Mouse (Mus musculus) embryo, embryonic 9.5 days (tissue): Measurements from ENCODE around the gene Cfap221.

Experiments used
- DNase-seq: peaks from one replicate; pipeline ENCODE4 v3.0.0-alpha.2; 2017; ENCODE audit errors: extremely low spot score

Gene Cfap221

GRCm38 (mm10) chr1:119996798-119997581, at the start of gene Cfap221:
Cfap221 (minus strand) TSS chr1:119997234.
- DNase-seq = peak; percentile 78

GRCm38 (mm10) chr1:120044584-120044983, 47.5 kb upstream of the Cfap221 start:
- DNase-seq = no peak

- DNase-seq = no peak
These were observed 45.4 kb upstream of the Cfap221 start for GRCm38 (mm10) chr1:120042421-120042820.

- no peak for DNase-seq
These were observed 41.6 kb upstream of the Cfap221 start for GRCm38 (mm10) chr1:120038594-120038993.

- no peak for DNase-seq
These were observed 40.1 kb upstream of the Cfap221 start for GRCm38 (mm10) chr1:120037021-120037683.

GRCm38 (mm10) chr1:120035456-120036034, 38.5 kb upstream of the Cfap221 start:
- no peak for DNase-seq

GRCm38 (mm10) chr1:120034793-120035192, 37.8 kb upstream of the Cfap221 start:
- no peak for DNase-seq

GRCm38 (mm10) chr1:120033469-120033854, 36.4 kb upstream of the Cfap221 start:
- DNase-seq = no peak

GRCm38 (mm10) chr1:120032804-120033468, 35.9 kb upstream of the Cfap221 start:
- DNase-seq = peak; percentile 59

GRCm38 (mm10) chr1:120030474-120030873, 33.4 kb upstream of the Cfap221 start:
- DNase-seq = no peak

- no peak for DNase-seq
These were observed 30.7 kb upstream of the Cfap221 start for GRCm38 (mm10) chr1:120027693-120028092.

GRCm38 (mm10) chr1:120025050-120025439, 28.0 kb upstream of the Cfap221 start:
- no peak for DNase-seq

- DNase-seq = peak; percentile 22
These were observed 27.5 kb upstream of the Cfap221 start for GRCm38 (mm10) chr1:120024331-120025049.

GRCm38 (mm10) chr1:120021951-120022350, 24.9 kb upstream of the Cfap221 start:
- no peak for DNase-seq

GRCm38 (mm10) chr1:120020322-120020897, 23.4 kb upstream of the Cfap221 start:
- DNase-seq = no peak

- no peak for DNase-seq
These were observed 22.4 kb upstream of the Cfap221 start for GRCm38 (mm10) chr1:120019428-120019827.

- DNase-seq = no peak
These were observed 21.9 kb upstream of the Cfap221 start for GRCm38 (mm10) chr1:120018900-120019299.

- no peak for DNase-seq
These were observed 19.2 kb upstream of the Cfap221 start for GRCm38 (mm10) chr1:120016240-120016639.

- peak; percentile 60 for DNase-seq
These were observed 16.1 kb upstream of the Cfap221 start for GRCm38 (mm10) chr1:120013111-120013510.

GRCm38 (mm10) chr1:120012638-120013037, 15.6 kb upstream of the Cfap221 start:
- no peak for DNase-seq
